Mouse (Mus musculus): Measurements from ENCODE around the gene Nnat.

DNA sequence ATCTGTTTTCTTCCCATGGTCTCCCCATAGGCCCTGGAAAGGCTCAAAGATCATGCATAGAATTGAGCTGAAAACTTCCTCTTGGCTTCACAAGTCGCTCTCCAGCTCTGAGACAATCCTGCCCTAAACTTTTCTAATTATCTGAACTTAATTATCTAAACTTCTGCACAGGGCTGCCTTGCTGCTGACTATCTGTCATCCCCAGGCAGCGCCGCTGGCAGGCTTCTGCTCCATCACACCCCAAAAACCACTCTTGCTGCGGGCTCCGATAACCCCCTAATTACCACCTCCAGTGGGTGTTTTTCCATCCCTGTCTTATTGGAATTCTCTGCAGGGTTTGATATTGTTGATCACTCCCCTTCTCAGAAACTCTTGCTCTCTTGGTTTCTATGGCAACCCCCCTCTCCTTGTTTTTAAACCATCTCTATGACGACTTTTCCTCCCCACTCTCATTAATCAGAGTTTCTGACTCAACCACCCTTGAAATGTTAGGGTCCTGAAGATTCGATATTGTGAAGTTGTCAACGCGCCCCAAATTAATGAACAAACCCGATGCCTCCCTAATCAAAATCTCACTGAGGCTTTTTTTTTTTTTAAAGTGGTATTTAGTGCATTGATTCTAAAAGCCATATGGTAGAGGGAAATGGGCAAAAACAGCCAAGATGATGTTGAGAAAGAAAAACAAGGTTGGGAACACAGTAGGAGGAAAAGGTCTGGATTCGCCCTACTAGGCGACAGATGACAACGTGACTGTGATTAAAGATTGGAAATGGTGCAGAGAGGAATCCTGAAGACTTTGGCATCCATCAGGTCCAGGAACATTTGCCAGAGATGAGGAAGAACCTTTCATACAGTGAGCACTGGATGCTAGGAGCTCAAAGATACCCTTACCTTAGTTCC, 29.6 kb upstream of the Nnat start:
- TF ChIP-seq EP300 (IDR thresholded peaks at IDR 0.05; ENCODE audit: insufficient read depth, low read depth, low read length): no peak
- TF ChIP-seq CTCF (IDR thresholded peaks at IDR 0.05; ENCODE audit: low read depth, low read length): no peak

Measured in ES-Bruce4 (cell line).